Mouse (Mus musculus) myocyte (in vitro differentiated cells): ENCODE data around the gene Gkap1.

Experiments
- E2F4 ChIP-seq: IDR thresholded peaks from one replicate; pipeline ENCODE4 v1.6.1; 2011; ENCODE audit warnings: mild to moderate bottlenecking, control low read depth, moderate library complexity; ENCODE audit not compliant: insufficient read depth
- POLR2A ChIP-seq: IDR thresholded peaks from one replicate; pipeline ENCODE4 v1.6.1; 2011; ENCODE audit warnings: low read depth, mild to moderate bottlenecking, control low read depth, moderate library complexity; ENCODE audit not compliant: insufficient read length
- USF1 ChIP-seq: IDR thresholded peaks from one replicate; pipeline ENCODE4 v1.6.1; 2011; ENCODE audit warnings: low read depth, mild to moderate bottlenecking, control low read depth, moderate library complexity

DNA sequence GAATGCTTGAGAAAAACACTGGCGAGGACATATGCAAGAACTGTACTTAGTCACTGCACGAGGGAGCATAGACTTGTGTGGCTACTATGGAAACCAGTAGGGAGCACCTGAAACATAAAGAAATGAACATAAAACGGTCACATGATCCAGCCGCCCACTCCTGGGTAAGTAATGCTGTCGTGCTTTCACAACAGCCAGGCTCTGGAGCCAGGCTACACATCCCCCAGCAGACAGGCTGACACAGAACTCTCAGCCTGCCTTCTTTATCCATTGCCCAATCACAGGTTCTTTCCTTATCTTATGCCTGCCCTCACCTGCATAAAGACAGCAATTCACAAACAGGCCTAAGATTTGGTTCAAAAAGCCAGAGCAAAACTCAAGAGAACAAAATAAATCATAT is 86.0 kb downstream of the Gkap1 start:
- no peak for TF ChIP-seq POLR2A
- TF ChIP-seq USF1: no peak
- TF ChIP-seq E2F4: no peak
